Mouse (Mus musculus): ENCODE data around the gene Apoo. TPM values are rescaled to one million over a fixed set of nuclear protein-coding genes. Genes with fewer than 3 reads are reported as not detected.
"Not testable (repeated sequence)": the region's sequence is repeated elsewhere in the genome, so short reads cannot be mapped to it uniquely, and the experiment has no call there.

Gene Apoo
- polyA plus RNA-seq, 1 experiment from 2014 or later, result 39.8 TPM

GRCm38 (mm10) chrX:94378734-94379133 is 11.8 kb downstream of the Apoo start:
- no peaks in the 10 kb centered on the region for H3K4me1 ChIP-seq (ENCODE audit: insufficient read depth, low read depth, low read length)
- H3K4me2 ChIP-seq (replicated peaks; ENCODE audit: low read depth, low read length), result no peak overlapping the region
- no peak overlapping the region for H3K27ac ChIP-seq (ENCODE audit: low read length)
- no peak for ATAC-seq
- H3K27me3 ChIP-seq (replicated peaks; ENCODE audit: insufficient read depth, low read length), result no peaks in the 10 kb centered on the region
- WGBS, result 82% methylated on average over 5 of the region's 5 CpGs
- H3K9ac ChIP-seq (replicated peaks; ENCODE audit: low read depth), result no peak overlapping the region
- H3K4me3 ChIP-seq (ENCODE audit: low read depth, low read length), result no peak overlapping the region
- DNase-seq (ENCODE audit: low spot score), result no peak
- H3K36me3 ChIP-seq (ENCODE audit: insufficient read depth, low read length), result no peaks in the 10 kb centered on the region
- TF ChIP-seq EP300 (IDR thresholded peaks at IDR 0.05) (no peak), CTCF (IDR thresholded peaks at IDR 0.05) (no peak)
- no peaks in the 10 kb centered on the region for H3K9me3 ChIP-seq (ENCODE audit: low read length)

- no peak overlapping the region for H3K4me3 ChIP-seq (ENCODE audit: low read depth, low read length)
- no peaks in the 10 kb centered on the region for H3K36me3 ChIP-seq (ENCODE audit: insufficient read depth, low read length)
- H3K9ac ChIP-seq (replicated peaks; ENCODE audit: low read depth), result no peak overlapping the region
- H3K27ac ChIP-seq (ENCODE audit: low read length), result no peak overlapping the region
- WGBS, result 50% methylated on average over 3 of the region's 3 CpGs
- no peak for TF ChIP-seq EP300 (IDR thresholded peaks at IDR 0.05)
- no peak overlapping the region for H3K4me2 ChIP-seq (replicated peaks; ENCODE audit: low read depth, low read length)
- H3K4me1 ChIP-seq (ENCODE audit: insufficient read depth, low read depth, low read length), result no peaks in the 10 kb centered on the region
- no peak for DNase-seq (ENCODE audit: low spot score)
- H3K27me3 ChIP-seq (replicated peaks; ENCODE audit: insufficient read depth, low read length), result no peaks in the 10 kb centered on the region
- ATAC-seq, result no peak
- H3K9me3 ChIP-seq (ENCODE audit: low read length), result no peaks in the 10 kb centered on the region
Observed at GRCm38 (mm10) chrX:94408975-94409374, 42.1 kb downstream of the Apoo start.

- Histone ChIP-seq H3K27ac (ENCODE audit: low read length) (no peak overlapping the region), H3K9me3 (ENCODE audit: low read length) (no peaks in the 10 kb centered on the region), H3K9ac (replicated peaks; ENCODE audit: low read depth) (no peak overlapping the region), H3K4me1 (ENCODE audit: insufficient read depth, low read depth, low read length) (no peaks in the 10 kb centered on the region), H3K27me3 (replicated peaks; ENCODE audit: insufficient read depth, low read length) (no peaks in the 10 kb centered on the region), H3K36me3 (ENCODE audit: insufficient read depth, low read length) (no peaks in the 10 kb centered on the region), H3K4me3 (ENCODE audit: low read depth, low read length) (no peak overlapping the region), H3K4me2 (replicated peaks; ENCODE audit: low read depth, low read length) (no peak overlapping the region)
- ATAC-seq, result no peak
- DNase-seq (ENCODE audit: low spot score), result peak; percentile 7
- 84% methylated on average over 2 of the region's 2 CpGs for WGBS
- peak; percentile 39 for TF ChIP-seq CTCF (IDR thresholded peaks at IDR 0.05)
- TF ChIP-seq EP300 (IDR thresholded peaks at IDR 0.05), result no peak
Observed at GRCm38 (mm10) chrX:94420210-94420609, 53.3 kb downstream of the Apoo start.

GRCm38 (mm10) chrX:94431548-94432375 is 64.8 kb downstream of the Apoo start:
- 32% methylated on average over 9 of the region's 9 CpGs for WGBS
- Histone ChIP-seq H3K4me3 (ENCODE audit: low read depth, low read length) (no peak overlapping the region), H3K4me1 (ENCODE audit: insufficient read depth, low read depth, low read length) (no peaks in the 10 kb centered on the region), H3K9ac (replicated peaks; ENCODE audit: low read depth) (no peak overlapping the region), H3K4me2 (replicated peaks; ENCODE audit: low read depth, low read length) (no peak overlapping the region), H3K27me3 (replicated peaks; ENCODE audit: insufficient read depth, low read length) (no peaks in the 10 kb centered on the region), H3K36me3 (ENCODE audit: insufficient read depth, low read length) (no peaks in the 10 kb centered on the region), H3K27ac (ENCODE audit: low read length) (no peak overlapping the region), H3K9me3 (ENCODE audit: low read length) (no peaks in the 10 kb centered on the region)
- ATAC-seq (no peak), DNase-seq (ENCODE audit: low spot score) (peak; percentile 51)
- no peak for TF ChIP-seq EP300 (IDR thresholded peaks at IDR 0.05)
- TF ChIP-seq CTCF (IDR thresholded peaks at IDR 0.05), result peak; percentile 65

GRCm38 (mm10) chrX:94445427-94445826 is 78.5 kb downstream of the Apoo start:
- not testable (repeated sequence) for H3K9ac ChIP-seq (replicated peaks; ENCODE audit: low read depth); ATAC-seq; H3K27me3 ChIP-seq (replicated peaks; ENCODE audit: insufficient read depth, low read length); H3K9me3 ChIP-seq (ENCODE audit: low read length); DNase-seq (ENCODE audit: low spot score); H3K4me1 ChIP-seq (ENCODE audit: insufficient read depth, low read depth, low read length); H3K4me2 ChIP-seq (replicated peaks; ENCODE audit: low read depth, low read length); H3K4me3 ChIP-seq (ENCODE audit: low read depth, low read length); H3K27ac ChIP-seq (ENCODE audit: low read length); H3K36me3 ChIP-seq (ENCODE audit: insufficient read depth, low read length)
- WGBS, result no CpG with 5 or more reads among the region's 3 CpGs

GRCm38 (mm10) chrX:94446021-94446420 is 79.1 kb downstream of the Apoo start:
- H3K4me3 ChIP-seq (ENCODE audit: low read depth, low read length); H3K4me2 ChIP-seq (replicated peaks; ENCODE audit: low read depth, low read length); ATAC-seq; H3K36me3 ChIP-seq (ENCODE audit: insufficient read depth, low read length); H3K9ac ChIP-seq (replicated peaks; ENCODE audit: low read depth); H3K27me3 ChIP-seq (replicated peaks; ENCODE audit: insufficient read depth, low read length); H3K4me1 ChIP-seq (ENCODE audit: insufficient read depth, low read depth, low read length); H3K27ac ChIP-seq (ENCODE audit: low read length); DNase-seq (ENCODE audit: low spot score); H3K9me3 ChIP-seq (ENCODE audit: low read length): not testable (repeated sequence)
- WGBS, result 93% methylated on average over 2 of the region's 2 CpGs

- not testable (repeated sequence) for H3K4me1 ChIP-seq (ENCODE audit: insufficient read depth, low read depth, low read length); H3K27ac ChIP-seq (ENCODE audit: low read length); H3K9ac ChIP-seq (replicated peaks; ENCODE audit: low read depth); H3K9me3 ChIP-seq (ENCODE audit: low read length); H3K4me2 ChIP-seq (replicated peaks; ENCODE audit: low read depth, low read length); H3K36me3 ChIP-seq (ENCODE audit: insufficient read depth, low read length); ATAC-seq; H3K4me3 ChIP-seq (ENCODE audit: low read depth, low read length); DNase-seq (ENCODE audit: low spot score); H3K27me3 ChIP-seq (replicated peaks; ENCODE audit: insufficient read depth, low read length)
- no CpG with 5 or more reads among the region's 7 CpGs for WGBS
Observed at GRCm38 (mm10) chrX:94450047-94450881, 83.3 kb downstream of the Apoo start.

Data from lung, postnatal 0 days (tissue).